Mouse (Mus musculus) small intestine, adult 2 months (tissue): Measurements from ENCODE around the gene Cd79a. TPM values are rescaled to one million over a fixed set of nuclear protein-coding genes. Genes with fewer than 3 reads are reported as not detected.

ENCODE experiments used
- H3K27ac ChIP-seq: fragments of 200-500 bp; 2 replicates; pipeline ENCODE4 v1.5.1; 2012; ENCODE audit warnings: low read depth, low read length, control low read depth, inconsistent platforms; ENCODE audit not compliant: insufficient read depth
- H3K27me3 ChIP-seq: fragments of 200-500 bp; 2 replicates; pipeline ENCODE4 v1.6.1; 2012; ENCODE audit warnings: mild to moderate bottlenecking, moderate library complexity, low read length, inconsistent platforms; ENCODE audit not compliant: control insufficient read depth, insufficient read depth
- H3K36me3 ChIP-seq: fragments of 200-500 bp; 2 replicates; pipeline ENCODE4 v1.6.1; 2012; ENCODE audit warnings: mild to moderate bottlenecking, low read length, control low read depth, inconsistent platforms; ENCODE audit not compliant: control insufficient read depth, insufficient read depth
- H3K4me1 ChIP-seq: fragments of 200-500 bp; 2 replicates; pipeline ENCODE4 v1.6.1; 2012; ENCODE audit warnings: low read length, inconsistent platforms, mixed read lengths; ENCODE audit not compliant: control insufficient read depth, insufficient read depth, insufficient read length
- H3K4me3 ChIP-seq: fragments of 200-500 bp; 2 replicates; pipeline ENCODE4 v1.5.1; 2012; ENCODE audit warnings: low read depth, mild to moderate bottlenecking, control low read depth, inconsistent platforms, low read length, moderate library complexity
- CTCF ChIP-seq: fragments of 200-500 bp; IDR thresholded peaks from 2 replicates; pipeline ENCODE4 v1.5.1; 2012; ENCODE audit warnings: low read depth, mild to moderate bottlenecking, control low read depth, inconsistent platforms, low read length, moderate library complexity, mixed read lengths; ENCODE audit not compliant: insufficient replicate concordance, insufficient read length; ENCODE audit errors: extremely low read depth
- POLR2A ChIP-seq: fragments of 200-500 bp; IDR thresholded peaks from 2 replicates; pipeline ENCODE4 v1.6.1; 2012; ENCODE audit warnings: low read depth, mild to moderate bottlenecking, control low read depth, inconsistent platforms, low read length, moderate library complexity
- WGBS: fragments of 180-500 bp; shearing (Covaris S2); methylation state at CpG from one replicate; pipeline ENCODE4 v1.1.7; 2018; 5-methylcytosine and 5-hydroxymethylcytosine counted together
- polyA plus RNA-seq: library from polyadenylated mRNA; depleted of rRNA; stranded (reverse); fragments of >200 nt; gene quantifications from 2 replicates; pipeline ENCODE4 v1.2.3, GENCODE M21; 2012

The Cd79a gene
- polyA plus RNA-seq, 1 experiment = 54.3 TPM

- no peaks in the 10 kb centered on the region for H3K27me3 ChIP-seq
- TF ChIP-seq CTCF (no peak), POLR2A (no peak)
- H3K27ac ChIP-seq = no peak overlapping the region
- WGBS = 42% methylated on average over 3 of the region's 3 CpGs
- no peak overlapping the region for H3K4me3 ChIP-seq
- no peaks in the 10 kb centered on the region for H3K36me3 ChIP-seq
- no peaks in the 10 kb centered on the region for H3K4me1 ChIP-seq
Measured at GRCm38 (mm10) chr7:24877588-24877987, 19.6 kb upstream of the Cd79a start.

GRCm38 (mm10) chr7:24879620-24880019 is 17.6 kb upstream of the Cd79a start:
- TF ChIP-seq POLR2A = no peak
- TF ChIP-seq CTCF = no peak
- H3K4me1 ChIP-seq = no peaks in the 10 kb centered on the region
- no peaks in the 10 kb centered on the region for H3K27me3 ChIP-seq
- H3K27ac ChIP-seq = no peak overlapping the region
- no peaks in the 10 kb centered on the region for H3K36me3 ChIP-seq
- WGBS = 62% methylated on average over 2 of the region's 2 CpGs
- H3K4me3 ChIP-seq = no peak overlapping the region

- Histone ChIP-seq H3K4me1 (peaks cover 2% of the 10 kb centered on the region; the same call in 1 of the 2 replicates), H3K4me3 (no peak overlapping the region), H3K27ac (no peak overlapping the region), H3K27me3 (no peaks in the 10 kb centered on the region), H3K36me3 (peaks cover 20% of the 10 kb centered on the region)
- WGBS = 89% methylated on average over 9 of the region's 9 CpGs
- TF ChIP-seq POLR2A (no peak), CTCF (no peak)
Measured at GRCm38 (mm10) chr7:24882416-24883199, 14.6 kb upstream of the Cd79a start.

GRCm38 (mm10) chr7:24883896-24884692 is 13.1 kb upstream of the Cd79a start, which contains the start of gene Rps19:
Gene Rps19, plus strand, starts transcription at chr7:24884371.
- peaks cover 2% of the 10 kb centered on the region; the same call in 1 of the 2 replicates for H3K4me1 ChIP-seq
- TF ChIP-seq POLR2A (peak; percentile 91), CTCF (peak; percentile 72)
- H3K4me3 ChIP-seq = peak within 1 kb of the TSS; percentile 83
- H3K36me3 ChIP-seq = peaks cover 33% of the 10 kb centered on the region
- under 1% methylated on average over 57 of the region's 57 CpGs for WGBS
- H3K27ac ChIP-seq = peak within 1 kb of the TSS; percentile 93
- H3K27me3 ChIP-seq = no peaks in the 10 kb centered on the region

DNA sequence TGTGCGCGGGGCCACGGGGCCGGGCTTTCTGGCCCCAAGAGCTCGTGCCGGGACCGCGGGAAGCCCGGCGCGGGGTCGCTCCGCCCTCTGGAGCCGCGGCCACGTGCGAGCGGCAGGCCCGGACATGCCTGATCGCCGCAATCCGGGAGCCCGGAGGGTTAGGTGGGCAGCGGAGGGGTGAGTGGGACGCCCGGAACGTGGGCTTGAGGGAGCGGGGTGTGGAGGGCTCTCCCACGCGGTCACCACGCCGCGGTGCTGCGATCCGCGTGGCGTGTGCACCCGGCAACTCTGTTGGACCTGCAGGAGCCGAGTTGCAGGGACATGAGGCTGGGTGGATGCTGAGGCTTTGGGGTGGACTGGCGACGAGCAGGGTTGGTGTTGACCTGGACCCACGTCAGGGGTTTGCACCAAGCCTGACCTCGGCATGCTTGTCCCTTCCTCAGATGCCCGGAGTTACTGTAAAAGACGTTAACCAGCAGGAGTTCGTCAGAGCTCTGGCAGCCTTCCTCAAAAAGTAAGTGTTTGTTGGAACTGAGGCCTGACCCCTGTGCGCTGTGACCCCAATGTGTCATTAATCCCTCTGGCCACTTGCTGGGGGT is 12.4 kb upstream of the Cd79a start:
- H3K27me3 ChIP-seq = no peaks in the 10 kb centered on the region
- WGBS = under 1% methylated on average over 45 of the region's 47 CpGs
- peaks cover 2% of the 10 kb centered on the region; the same call in 1 of the 2 replicates for H3K4me1 ChIP-seq
- peak overlapping the region; percentile 83 for H3K4me3 ChIP-seq
- peaks cover 39% of the 10 kb centered on the region for H3K36me3 ChIP-seq
- peak overlapping the region; percentile 42 for H3K27ac ChIP-seq
- TF ChIP-seq POLR2A = no peak
- no peak for TF ChIP-seq CTCF

GRCm38 (mm10) chr7:24885468-24886307 is 11.5 kb upstream of the Cd79a start:
- TF ChIP-seq CTCF (no peak), POLR2A (no peak)
- Histone ChIP-seq H3K4me1 (peaks cover 2% of the 10 kb centered on the region; the same call in 1 of the 2 replicates), H3K27ac (no peak overlapping the region), H3K27me3 (no peaks in the 10 kb centered on the region), H3K4me3 (peak overlapping the region; percentile 83), H3K36me3 (peaks cover 43% of the 10 kb centered on the region)
- WGBS = 6% methylated on average over 12 of the region's 12 CpGs
